Mouse (Mus musculus) kidney, adult 8-10 months (tissue): ENCODE data around the gene Thsd1.
"Not testable (repeated sequence)": the region's sequence is repeated elsewhere in the genome, so short reads cannot be mapped to it uniquely, and the experiment has no call there.

Source experiments
- DNase-seq, 2 experiments: peaks; one replicate each; pipeline ENCODE4 v3.0.0; 2022

Thsd1 gene

GRCm38 (mm10) chr8:22265194-22265593, 38.1 kb downstream of the Thsd1 start:
- no peak for DNase-seq

GRCm38 (mm10) chr8:22266809-22267208, 39.7 kb downstream of the Thsd1 start:
- DNase-seq, result no peak

GRCm38 (mm10) chr8:22273142-22273541, 46.0 kb downstream of the Thsd1 start:
- DNase-seq, result no peak

GRCm38 (mm10) chr8:22274641-22275040, 47.5 kb downstream of the Thsd1 start:
- DNase-seq, result no peak

- DNase-seq, result no peak
These were observed 55.9 kb downstream of the Thsd1 start, which contains the start of gene Tpte for GRCm38 (mm10) chr8:22282999-22283491. Gene Tpte (plus strand): TSS chr8:22283441.

- DNase-seq, result peak; percentile 24 to 54
These were observed 75.2 kb downstream of the Thsd1 start for GRCm38 (mm10) chr8:22302326-22302725.

GRCm38 (mm10) chr8:22302896-22303306, 75.8 kb downstream of the Thsd1 start:
- DNase-seq, result peak; percentile 28 to 54

- DNase-seq, result not testable (repeated sequence)
These were observed 76.9 kb downstream of the Thsd1 start for GRCm38 (mm10) chr8:22304045-22304444.

- peak; percentile 68 to 72 for DNase-seq
These were observed 79.9 kb downstream of the Thsd1 start for GRCm38 (mm10) chr8:22306999-22307398.
